Mouse (Mus musculus) thymus, postnatal 0 days (tissue): ENCODE results near the gene Zg16. TPM values are rescaled to one million over a fixed set of nuclear protein-coding genes. Genes with fewer than 3 reads are reported as not detected.

ENCODE experiments used
- DNase-seq: peaks from one replicate; pipeline ENCODE4 v3.0.0-alpha.2; 2015; ENCODE audit warnings: low spot score
- polyA plus RNA-seq: library from polyadenylated mRNA; unstranded; fragments of >200 nt; fragmentation: Nextera tagmentation; extraction: Ambion mirVana; gene quantifications from 2 replicates; pipeline ENCODE4 v1.2.1, GENCODE M21; 2015

The Zg16 gene
- polyA plus RNA-seq, 1 experiment from 2014 or later = 2.4 TPM

DNA sequence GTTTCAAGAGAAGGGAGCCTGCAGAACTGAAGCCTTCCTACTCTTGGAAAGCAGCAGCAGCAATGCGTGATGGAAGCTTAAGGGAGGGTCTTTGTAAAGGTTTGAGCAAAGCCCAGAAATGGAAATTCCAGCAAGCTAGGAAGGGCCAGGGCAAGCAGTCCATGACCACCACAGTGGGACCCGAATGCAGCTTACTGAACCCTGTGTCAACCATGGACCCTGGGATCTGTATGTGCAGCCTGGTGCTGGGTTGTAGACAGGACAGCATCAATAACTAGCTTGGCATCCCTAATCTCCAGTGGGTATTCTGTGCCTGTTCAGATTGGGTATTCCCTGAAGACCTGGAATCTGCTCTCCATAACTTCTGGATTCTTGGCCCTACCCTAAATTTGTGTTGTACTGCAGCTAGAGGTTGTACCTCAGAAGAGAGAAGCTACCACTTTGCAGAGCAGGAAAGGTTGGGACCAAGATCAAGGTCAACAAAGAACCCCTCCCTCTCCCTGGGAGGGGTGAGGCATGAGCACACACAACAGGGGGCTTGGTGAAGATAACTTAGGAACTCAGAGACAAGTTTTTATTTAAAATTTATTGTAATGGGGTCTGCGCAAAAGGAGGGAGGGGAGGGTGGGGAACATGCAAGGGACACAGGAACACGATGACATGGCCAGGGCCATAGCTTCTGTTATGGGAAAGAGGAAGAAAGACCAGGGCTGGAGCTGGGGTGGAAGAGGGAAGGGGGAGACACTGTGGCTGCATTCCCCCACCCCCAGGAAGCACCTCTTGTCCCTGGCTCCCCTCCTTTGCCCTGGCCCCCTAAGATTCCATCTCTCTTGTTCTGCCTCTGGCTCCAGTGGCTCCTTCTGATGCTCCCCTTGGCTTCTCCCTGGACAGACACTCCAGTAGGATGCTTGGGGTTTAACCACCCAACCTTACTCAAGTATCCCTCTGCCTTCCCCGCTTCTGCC is 65.3 kb downstream of the Zg16 start:
- peak; percentile 26 for DNase-seq

DNA sequence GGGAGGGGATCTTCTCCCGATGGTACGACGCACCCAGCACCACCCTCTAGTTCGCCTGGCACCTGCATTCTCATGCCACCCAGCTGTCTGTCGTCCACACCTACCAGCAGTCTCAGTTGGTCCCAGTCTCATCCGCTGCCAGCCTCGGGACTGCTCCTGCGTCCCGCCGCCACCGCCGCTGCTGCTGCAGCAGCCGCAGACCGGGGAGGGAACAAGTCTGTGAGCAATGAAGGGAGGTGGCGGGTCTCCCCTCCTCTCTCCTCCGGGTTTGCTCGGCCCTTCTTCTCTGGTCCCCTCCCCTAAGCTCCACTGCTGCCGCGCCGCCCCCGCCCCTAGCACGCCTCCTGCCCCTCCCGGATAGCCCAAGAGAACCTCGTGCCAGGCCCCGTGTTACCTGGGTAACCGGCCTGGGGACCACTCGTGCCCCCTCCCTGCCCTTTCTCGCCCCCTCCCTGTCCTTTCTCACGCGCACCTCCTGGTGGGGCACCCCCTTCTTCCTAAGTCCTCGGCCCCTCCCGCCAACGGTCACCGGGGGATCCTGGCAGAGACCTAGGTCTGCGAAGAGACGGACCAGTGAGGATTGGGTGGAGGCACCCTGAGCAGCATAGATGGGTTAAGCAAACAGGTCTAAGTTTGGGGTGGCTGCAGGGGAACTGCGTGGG is 66.1 kb downstream of the Zg16 start, which contains the start of the genes Gm42742 and Prrt2:
Gene Gm42742 (minus strand): TSS at position 197 of the 662 bp plus-strand sequence.
Gene Prrt2 (minus strand): TSS at position 311 of the 662 bp plus-strand sequence.
- DNase-seq = peak; percentile 70

DNA sequence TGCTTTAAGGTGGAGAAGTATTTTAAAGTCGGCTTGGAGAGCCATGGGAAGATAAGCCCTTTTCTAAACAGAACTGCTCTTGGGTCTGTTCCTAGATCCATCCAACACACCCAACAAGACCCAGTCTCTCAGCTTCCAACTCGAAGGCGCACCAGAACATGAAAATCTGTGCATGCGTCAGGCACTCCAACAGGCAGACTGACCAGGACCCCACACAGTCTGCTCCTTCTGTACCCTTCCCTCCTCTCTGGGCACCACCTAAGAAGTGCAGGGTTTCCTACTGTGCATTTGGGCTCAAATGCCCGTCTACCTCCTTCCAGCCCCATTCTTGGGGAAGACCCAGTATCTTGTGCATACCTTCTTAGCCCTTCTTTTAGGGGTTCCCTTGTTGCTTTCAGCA is 66.6 kb downstream of the Zg16 start:
- DNase-seq = no peak

DNA sequence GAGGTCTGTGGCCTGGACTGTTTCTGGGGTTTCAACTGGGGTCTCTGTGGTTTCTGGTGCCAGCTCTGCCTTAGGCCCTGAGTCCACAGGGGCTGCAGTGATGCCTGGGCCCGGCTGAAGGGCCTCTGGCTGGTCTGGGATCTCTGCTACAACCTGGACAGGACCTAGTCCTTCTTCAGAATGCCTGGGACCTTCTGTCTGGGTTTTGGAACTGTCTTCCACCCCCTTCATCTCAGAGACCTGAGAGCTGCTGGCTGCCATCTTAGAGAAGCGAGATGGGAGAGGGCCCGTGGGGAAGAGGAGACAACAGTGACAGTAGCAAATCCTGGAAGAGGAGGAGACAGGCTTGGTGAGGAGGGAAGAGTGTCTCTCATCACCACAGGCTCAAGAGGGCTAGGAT is 67.1 kb downstream of the Zg16 start:
- DNase-seq = no peak

DNA sequence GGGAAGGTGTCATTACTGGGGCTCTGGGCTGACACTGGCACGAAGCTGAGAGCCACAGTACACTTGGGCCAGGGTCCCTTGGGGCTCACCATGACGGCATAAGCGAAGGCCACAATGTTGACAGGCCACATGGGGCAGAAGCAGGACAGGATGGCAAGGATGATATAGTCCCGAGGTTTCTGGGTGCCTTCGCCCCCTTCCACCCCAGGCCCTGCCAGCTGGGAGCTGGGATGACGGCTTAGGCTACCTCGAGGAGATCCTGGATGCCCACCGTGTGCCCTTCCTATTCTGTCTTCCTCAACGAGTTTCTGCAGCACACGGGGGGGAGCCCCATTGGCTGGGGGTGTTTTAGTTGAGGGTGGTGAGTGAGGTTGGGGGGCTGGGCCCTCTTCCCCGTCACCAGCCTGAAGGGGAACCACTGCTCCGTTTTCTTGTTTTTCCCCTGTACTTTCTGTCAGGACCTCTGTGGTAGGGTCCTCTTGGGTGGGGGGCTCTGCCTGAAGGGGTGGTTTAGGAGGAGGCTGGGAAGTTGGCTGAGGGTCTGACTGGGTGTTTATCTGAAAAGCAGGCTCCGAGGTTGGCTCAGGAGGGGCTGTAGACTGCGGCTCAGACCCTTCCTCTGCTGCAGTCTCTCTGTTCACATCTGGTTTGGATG is 67.7 kb downstream of the Zg16 start:
- DNase-seq = no peak

DNA sequence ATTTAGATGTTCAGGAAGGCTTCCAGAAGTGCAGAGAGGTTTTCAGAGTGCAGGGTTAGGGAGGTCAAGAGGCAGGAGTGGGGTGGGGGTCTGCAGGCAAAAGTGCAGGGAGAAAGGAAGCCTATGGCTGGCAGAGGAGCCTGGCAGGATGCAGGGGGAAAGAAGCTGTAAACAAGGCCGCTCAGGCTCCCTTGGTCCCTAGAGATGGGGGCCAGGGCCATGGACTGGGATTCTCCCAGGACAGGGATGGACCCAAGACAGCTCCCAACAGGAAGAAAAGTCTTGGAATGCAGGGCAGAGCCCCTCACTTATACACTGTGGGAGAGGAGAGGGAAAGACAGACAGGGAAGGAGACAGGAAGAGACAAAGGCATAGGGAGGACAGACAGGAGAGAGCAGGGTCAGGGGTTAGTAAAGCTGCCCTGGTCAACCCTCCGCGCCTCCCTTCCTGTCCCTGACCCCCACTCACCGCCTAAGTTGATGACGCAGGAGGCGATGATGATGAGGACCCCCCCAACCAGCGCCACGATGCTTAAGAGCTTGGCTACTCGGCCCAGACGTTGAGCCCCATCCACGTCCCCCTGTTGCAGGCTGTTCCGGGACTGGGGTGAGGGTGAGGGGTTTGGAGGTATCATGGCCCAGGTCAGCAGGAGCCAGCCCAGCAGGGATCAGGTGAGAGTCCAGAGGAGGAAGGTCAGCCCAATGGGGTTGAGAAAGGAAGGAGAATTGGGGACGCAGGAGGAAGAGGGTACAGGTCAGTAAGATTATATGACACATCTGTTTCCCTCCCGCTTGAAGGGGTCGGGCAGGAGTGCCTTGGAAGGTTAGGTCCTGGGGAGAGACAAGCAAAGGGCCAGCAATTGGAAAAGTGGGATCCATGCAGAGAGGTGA is 68.5 kb downstream of the Zg16 start:
- no peak for DNase-seq

DNA sequence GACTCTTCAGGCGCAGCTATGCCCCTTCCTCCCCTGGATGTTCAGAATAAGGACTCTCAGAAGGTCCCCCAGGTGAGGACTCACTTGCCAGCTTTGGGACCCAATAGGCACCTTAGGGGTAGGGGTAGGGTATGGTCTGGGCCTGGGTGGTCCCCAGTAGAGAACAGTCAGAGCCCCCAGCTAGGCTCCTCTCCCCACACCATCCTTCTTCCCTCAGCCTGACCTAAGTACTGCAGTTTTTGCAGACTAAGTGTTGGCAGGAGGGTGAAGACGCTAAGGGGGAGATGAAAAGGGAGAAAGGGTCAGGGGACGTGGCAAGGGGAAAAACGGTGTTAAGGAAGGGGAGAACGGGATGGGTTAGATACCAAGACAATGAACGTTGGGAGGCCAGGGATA is 69.2 kb downstream of the Zg16 start:
- no peak for DNase-seq

DNA sequence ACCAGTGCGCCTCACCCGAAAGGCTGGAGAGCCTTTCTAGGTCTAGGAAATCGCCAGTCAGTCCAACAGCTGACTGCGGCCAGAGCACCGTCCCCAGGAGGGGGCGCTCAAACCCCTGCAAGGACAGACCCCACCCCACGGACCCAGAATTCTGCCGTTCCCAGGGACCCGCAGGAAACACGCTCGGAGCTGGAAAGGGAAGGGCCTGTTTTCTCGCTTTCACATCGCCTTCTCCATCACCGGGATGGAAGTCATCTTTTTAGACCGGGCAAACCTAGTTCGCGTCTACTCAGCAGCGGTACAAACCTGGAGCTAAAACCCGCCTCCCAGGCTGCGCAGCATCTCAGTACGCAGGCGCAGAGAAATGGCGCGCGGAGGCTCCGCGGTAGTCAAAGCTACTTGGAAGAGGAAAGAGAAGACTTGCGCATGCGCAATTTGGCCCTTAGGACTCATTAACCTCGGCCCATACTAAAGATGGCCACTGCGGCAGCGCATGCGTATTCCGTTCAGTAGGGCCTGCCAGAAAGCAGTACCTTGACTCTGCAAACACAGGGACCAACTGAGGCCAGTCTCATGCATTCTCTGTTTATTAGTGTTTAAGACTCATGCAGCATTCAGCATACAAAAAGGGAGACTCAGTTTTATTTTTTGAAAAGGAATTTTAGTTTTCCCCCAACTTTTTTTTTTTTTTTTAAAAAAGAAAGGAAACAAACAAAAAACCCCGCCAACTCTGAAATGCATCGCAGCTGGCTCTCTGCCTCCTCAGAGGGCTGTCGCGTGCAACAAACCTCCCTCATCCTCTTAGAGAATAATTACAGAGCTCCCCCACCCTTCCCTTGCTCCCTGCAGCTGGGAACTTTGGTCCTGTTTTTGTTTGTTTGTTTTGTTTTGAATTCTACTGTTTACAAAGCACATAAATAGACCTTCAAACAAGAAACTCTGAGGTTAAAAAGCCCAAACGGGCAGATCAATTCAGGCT is 69.9 kb downstream of the Zg16 start, which contains the start of gene Pagr1a:
Gene Pagr1a (minus strand): TSS at position 382 of the 979 bp plus-strand sequence.
- DNase-seq = peak; percentile 100

DNA sequence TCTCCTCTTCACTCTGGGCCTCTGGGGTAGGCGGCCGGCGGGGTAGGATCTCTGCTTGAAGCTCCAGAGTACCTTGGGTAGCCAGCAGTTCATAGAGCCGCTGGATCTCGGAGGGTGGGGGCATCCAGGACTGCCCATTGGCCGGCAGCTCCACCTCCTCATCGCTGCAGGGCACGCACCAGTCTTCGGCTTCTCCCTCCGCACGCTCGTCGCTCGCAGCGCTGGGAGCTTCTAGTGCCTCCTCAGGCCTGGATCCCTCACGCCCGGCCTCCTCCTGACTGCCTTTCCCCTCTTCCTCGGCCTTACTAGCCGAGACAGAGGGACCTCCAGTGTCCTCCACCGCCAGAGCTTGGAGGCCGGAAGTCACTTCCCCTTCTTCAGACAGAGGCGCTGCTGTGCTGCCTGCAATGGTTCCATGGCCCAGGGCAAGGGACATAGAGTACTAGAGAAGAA is 70.6 kb downstream of the Zg16 start:
- DNase-seq = no peak

DNA sequence TGATC is 70.8 kb downstream of the Zg16 start, which contains the start of gene Pagr1b:
Gene Pagr1b (minus strand): TSS at position 4 of the 5 bp plus-strand sequence.
- no peak for DNase-seq

DNA sequence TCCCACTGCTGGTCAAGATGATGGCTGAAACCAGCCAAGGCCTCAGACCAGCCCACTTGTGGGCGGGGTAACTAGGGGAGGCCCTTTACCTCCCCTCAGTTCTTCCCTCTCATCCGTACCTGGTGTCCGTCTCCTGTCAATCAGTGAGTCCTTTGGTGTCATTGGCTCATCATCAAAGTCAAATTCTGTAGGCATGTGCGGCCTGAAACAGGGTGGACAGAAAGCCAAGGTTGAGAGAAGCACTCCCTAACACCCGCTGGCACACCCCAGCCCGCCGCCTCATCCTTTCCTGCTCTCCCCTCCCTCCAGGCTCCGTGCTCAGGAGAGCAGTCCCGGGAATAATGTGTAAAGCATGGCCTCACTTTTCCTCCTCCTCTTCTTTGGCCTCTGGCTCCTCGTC is 71.0 kb downstream of the Zg16 start:
- no peak for DNase-seq

DNA sequence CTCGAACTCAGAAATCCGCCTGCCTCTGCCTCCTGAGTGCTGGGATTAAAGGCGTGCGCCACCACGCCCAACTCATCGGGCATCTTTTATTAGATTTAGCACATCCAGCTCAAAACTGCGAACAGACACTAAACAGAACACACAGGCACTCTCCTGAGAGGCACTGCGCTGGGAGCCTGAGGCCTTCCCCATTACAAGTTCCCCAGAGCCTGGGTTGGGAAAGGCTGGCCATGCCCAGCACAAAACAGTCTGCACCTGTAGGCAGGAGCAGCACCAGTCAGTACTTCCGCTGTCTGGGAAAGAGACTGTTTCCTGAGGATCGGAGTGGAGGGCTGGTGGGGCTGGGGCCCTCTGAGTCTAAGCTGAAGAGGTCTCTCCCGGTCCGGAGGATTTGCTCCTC is 72.1 kb downstream of the Zg16 start:
- DNase-seq = no peak

DNA sequence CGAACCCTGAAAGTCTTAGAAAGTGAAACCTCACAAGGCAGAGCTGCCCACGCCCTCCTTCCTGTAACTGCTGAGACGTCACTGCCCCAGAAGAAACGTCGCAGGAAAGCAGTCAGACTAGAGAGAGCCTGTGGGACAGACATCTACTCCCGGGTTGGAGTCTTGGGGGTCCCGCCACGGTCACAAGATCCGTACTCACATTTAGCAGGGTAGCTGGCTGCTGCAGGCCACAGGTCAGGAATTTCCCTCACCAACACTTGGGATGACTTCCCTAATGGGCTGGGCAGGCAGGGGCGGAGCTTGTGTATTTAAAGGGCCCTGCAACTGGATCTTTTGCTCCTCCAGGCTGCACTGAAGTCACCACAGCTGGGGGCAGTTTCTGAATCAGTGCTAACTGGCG is 72.8 kb downstream of the Zg16 start, which contains the start of gene Mvp:
Gene Mvp (minus strand): TSS at position 302 of the 400 bp plus-strand sequence.
- DNase-seq = peak; percentile 59

DNA sequence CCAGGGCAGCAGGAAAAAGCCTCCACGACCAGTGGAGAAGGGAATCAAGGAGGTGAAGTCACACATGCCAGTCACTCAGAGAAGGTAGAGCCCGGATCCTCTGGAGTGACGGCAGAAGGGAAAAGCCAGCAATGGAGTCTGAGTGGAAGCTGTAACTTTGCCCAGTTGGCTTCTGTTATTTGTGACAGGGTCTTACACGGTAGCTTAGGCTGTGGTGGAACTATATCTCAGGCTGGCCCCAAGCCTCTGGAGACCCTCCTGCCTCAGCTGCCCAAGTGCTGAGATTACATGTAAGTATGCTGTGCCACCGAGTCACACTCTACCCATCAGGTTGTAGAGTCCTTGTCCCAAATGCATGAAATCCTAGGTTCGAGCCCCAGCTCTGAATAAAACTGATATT is 73.7 kb downstream of the Zg16 start:
- DNase-seq = no peak

DNA sequence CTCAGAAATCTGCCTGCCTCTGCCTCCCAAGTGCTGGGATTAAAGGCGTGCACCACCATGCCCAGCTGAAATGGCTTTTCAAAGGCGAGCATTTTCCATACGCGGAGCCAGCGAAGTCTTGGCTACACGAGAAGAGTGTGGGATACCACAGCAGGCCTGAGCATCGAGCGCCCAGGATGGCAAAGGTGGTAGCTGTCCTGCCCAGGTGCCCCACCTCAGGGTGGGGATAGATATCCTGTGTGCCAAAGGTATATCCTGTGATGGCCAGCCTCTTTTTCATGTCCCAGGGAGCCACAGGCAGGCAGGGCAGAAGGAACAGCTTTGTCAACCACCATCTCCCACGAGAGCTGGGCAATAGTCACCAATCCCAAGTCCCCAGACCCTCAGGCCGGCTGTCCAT is 74.3 kb downstream of the Zg16 start:
- no peak for DNase-seq

DNA sequence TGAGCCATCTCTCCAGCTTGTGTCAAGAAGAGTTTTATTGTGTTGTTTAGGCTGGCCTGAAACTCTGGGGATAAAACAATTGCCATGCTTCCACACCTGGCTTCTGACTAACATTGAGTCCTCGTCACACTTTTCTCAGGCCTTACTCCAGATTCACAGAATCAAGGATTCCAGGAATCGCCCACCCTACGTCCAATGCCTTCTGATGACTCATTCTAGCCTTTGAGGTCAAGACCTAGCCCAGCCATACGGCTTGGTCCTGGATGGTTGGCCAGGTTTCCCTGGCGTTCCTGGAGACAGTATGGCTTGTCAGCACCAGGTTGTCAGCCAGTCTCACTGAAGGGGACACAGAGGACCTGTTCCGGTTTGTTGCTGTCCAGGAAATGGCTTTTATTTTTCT is 74.8 kb downstream of the Zg16 start:
- no peak for DNase-seq

DNA sequence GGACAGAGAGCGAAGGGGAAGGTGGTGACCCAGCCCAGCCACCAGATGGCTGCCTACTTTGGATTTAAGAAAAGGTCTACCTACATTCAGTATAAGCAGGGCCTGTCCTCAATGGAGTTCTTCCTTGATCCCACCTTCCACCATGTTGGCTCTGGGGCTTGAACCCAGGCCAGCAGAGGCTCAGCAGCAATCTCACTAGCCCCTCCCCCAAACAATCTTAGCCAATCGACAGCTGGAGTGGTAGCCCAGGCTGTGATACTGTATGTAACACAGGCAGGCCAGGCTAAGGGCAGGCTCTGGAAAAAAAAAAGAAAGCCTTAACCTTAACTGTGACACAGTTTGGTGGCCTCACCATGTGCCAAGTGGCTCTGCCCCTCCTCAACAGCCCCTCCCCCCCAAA is 75.4 kb downstream of the Zg16 start:
- no peak for DNase-seq

DNA sequence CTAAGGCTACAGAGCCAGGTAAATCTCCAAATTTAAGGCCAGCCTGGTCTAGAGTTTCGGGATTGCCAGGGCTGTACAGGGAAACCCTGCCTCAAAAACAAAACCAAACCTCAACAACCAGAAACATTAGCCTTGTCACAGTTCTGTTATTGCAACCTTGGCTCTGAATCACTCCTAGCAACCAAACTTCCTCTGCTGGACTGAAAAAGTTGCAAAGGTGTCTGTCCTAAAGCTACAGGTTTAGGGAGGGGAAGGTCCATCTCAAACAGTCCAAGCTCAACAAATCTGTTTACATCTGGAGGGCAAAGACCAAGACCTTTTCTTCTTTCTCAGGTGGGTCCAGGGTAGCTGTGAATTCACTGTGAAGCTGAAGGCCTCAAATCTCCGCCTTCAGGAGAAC is 76.1 kb downstream of the Zg16 start:
- DNase-seq = no peak

DNA sequence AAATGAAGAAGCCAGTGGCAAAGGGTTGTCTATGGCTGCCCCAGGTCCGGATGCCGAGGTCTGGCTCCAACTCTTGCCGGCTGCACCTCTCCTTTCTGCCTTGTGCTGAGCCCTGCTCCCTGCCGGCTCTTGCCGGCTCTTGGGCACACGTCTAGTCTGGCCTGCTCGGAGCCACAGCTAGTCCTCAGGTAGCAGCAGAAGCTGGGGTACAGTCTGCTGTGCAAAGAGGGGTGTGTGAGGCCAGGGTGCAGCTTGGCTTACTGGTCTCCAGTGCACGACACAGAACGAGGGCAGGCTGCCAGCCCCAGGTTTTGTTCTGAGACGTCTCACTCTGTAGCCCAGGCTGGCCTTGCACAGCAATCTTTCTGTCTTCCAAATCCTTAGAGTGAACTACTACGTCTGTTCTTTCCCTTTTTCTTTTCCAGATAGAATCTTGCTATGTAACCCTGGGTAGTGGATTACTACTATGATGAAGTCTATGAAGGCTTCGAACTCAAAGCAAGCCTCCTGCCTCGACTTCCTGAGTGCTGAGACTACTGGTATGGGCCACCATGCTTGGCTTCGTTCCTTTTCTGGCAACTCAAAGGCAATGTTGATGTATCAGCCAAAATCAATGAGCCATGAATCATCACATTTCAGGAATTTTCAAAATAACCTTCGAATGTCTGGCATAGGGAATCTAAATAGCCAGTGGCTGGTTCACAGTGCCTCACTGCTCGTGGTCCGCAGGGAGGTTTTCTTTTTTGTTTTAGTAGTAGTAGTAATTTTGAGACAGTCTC is 77.6 kb downstream of the Zg16 start:
- DNase-seq = no peak
